Mouse (Mus musculus): ENCODE results near the gene Rufy3. TPM values are rescaled to one million over a fixed set of nuclear protein-coding genes. Genes with fewer than 3 reads are reported as not detected.

Rufy3 gene
- total RNA-seq, 1 experiment from 2014 or later, result 41.5 TPM

DNA sequence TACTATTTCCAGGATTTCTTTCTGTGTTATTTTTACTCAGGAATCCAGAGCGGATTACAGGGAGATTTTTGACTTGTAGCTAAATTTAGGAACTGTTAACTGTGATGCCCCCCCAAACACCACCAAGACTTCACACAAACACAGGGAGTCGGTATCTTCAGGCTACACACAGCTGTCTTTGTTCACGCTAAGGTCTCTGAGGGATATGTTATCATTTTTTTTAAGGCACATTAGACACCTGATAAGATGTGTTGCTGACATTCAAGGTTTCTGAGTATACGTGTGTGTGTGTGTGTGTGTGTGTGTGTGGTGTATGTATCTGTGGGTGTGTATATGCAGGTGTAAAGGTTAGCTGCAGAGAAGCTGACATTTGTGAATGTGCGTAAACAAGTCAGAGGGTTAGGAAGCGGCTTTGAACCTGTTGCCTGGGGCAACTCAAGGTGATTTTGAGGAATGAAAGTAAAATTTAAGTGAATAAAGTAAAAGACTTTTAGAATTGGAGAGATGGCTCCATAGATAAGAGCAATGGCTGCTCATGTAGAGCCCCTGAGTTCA, 121.0 kb downstream of the Rufy3 start:
- DNase-seq, result no peak

DNA sequence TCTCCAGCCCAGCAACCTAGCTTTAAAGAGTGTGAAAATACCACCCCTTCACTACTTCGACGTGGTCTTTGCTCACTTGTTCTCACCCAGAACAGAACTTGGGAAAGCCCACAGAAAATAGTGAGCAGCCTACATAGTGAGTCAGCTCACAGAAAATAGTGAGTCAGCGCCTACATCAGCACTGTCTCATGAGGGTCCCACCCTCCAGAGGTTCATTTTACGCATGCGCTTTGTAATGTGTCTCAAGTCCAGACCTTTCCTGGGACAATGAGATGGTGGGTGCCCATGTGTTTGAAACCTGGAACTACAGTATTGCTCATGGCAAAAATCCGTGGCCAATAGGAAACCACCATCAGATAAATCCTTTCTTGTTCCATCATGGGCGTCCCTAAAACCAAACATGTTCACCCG, 123.2 kb downstream of the Rufy3 start:
- DNase-seq, result no peak

- no peak for DNase-seq
Measured at GRCm38 (mm10) chr5:88688583-88689187, 123.8 kb downstream of the Rufy3 start.

DNA sequence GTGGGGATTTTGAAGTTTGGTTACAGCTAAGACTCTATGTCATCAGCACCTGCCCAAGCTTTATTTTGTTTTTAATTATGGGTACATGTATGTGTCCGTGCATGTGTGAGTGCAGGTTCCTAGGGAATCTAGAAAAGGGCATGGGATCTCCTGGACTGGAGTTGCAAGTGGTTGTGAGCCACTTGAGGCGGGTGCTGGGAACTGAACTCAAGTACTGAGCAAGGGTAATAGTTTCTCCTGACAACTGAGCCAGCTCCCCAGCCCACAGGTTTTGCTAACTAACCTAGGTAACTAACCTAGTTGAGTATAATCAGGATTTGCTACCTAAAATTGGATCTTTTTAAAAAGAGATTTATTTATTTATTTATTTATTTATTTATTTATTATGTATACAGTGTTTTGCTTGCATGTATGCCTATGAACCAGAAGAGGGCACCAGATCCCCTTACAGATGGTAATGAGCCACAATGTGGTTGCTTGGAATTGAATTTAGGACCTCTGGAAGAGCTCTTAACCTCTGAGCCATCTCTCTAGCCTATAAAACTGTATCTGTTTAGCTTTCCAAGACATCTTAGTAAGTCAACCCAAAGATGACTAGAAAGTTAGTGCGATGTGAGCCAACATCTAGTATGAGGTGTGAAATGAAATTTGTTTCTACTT, 124.6 kb downstream of the Rufy3 start:
- DNase-seq, result no peak

DNA sequence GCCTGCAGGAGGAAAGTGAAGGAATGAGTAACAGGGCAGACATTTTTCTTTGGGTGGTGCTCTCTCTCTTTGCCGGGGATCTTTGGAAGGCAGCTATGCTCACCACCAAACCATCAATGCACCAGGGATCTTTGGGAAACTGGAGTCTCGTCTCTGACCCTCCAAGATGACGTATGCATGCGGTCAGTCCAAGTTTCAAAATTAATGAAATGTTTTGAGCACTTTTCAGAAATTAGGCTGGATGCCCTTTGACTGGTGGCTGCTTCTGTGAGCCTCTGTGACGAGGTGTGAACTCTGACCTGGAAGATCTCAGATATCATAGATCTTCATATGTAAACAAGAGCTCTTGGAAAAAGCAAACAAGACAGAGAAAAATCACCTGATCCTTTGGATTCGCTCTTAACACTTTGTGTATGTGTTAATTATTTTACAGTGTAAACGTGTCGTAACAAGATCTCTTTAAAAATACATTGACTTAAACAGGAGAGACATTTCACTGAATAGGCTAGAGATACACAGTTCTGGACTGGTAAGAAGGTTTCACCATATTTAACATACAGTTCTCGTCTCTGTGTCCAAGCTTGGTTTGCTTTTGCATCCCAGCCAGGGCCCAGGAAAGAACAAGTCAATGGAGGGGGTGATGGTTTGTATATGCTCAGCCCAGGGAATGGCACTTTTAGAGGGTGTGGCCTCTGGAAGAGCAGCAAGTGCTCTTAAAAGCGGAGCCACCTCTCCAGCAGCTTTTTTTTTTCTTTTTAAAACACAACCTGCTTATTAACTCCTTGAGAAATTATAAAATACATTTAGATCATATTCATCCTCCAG, 126.1 kb downstream of the Rufy3 start:
- DNase-seq, result no peak

DNA sequence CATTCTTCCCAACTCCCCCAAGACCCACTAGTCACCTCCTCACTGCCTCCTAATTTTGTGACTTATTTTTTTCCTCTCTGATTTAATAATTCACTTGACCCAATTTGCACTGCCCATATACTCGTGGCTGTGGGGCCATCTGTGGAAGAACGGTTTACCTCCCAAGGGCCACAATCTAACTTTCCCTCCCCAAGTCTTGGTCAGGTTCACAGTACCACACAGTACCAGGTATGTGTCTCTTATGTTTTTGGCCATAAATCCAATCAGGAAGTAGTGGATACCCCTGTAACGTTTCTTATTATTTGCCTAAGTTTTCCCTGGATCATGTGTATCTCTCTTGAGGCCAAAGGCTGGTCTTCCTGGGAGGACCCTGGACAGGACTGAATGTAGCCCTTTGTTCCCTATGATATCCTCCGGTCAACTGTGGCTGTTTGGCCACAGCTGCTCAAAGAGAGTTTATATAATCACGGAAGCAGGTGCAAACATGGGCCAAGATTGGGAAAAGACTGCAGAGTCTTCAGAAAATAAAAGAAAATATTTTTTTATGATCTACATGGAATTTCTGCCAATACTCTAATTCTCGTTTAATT, 126.8 kb downstream of the Rufy3 start:
- DNase-seq, result no peak

DNA sequence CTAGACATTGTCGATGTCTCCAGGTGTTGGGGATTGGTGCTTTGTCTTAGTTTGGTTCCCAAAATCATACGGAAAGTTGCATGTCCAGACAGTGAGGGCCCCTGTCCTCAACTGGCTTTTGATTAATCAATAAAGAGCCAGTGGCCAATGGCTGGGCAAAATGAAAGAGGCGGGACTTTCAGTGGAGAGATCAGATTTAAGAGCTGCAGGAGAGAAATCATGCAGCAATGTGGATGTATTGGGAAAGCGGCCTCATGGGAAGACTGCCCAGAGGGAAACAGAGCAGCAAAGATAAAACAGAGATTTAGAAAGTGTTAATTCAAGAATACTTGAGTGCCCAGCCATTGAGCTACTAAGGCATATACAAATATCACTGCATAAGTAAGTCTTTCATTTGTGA, 127.7 kb downstream of the Rufy3 start:
- DNase-seq, result no peak

DNA sequence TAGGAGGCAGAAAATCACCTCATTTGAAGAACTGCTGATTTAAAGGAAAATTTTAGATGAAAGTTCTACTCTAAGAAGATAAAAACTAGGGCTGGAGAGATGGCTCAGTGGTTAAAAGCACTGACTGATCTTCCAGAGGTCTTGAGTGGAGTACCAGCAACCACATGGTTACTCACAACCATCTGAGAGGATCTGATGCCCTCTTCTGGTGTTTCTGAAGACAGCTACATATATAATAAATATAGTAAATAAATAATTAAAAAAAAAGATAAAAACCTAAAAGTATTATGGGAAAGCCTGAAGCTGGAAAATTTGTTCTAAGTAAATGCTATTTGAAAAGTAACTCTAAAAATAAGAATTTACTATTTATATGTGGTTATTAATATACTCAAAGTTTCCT, 128.2 kb downstream of the Rufy3 start:
- DNase-seq, result no peak

DNA sequence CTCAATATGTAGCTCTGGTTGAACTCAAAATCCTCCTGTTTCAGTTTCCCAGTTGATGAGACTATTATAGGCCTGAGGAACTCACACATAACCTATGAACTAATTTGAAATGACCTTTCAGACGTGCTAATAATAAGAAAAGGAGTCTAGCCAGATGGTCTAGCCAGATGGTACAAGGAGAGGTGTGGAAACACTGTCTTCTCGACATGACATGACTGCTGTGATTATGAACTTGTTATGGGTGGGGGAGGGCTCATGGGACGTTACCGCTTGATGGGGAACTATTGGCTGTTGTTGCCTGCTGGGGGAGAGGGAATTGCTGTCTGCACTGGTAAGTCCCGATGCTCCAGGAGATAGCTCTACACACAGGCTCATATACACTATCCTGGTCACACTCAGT, 132.5 kb downstream of the Rufy3 start:
- DNase-seq, result no peak

- no peak for DNase-seq
Measured at GRCm38 (mm10) chr5:88699251-88699913, 134.5 kb downstream of the Rufy3 start.

Other genes starting within 250 kb of the Rufy3 start
- gene Prol1, start 247.7 kb upstream of the Rufy3 start, total RNA-seq (2021), result not detected in 2 replicates
- gene Amtn, start 188.9 kb upstream of the Rufy3 start, total RNA-seq (2021), result not detected in 2 replicates
- not detected in 2 replicates for gene Ambn, start 109.0 kb upstream of the Rufy3 start, total RNA-seq (2021)
- gene Enam, start 77.1 kb upstream of the Rufy3 start, total RNA-seq (2021), result not detected in 2 replicates
- gene Jchain, start 37.1 kb upstream of the Rufy3 start, total RNA-seq (2021), result 0.27 TPM in 1 of 2 replicates, not detected in the other
- gene Utp3, start 10.6 kb upstream of the Rufy3 start, total RNA-seq (2021), result 36.8 and 37.2 TPM in 2 replicates
- 134 and 146 TPM in 2 replicates for gene Grsf1, start 111.1 kb downstream of the Rufy3 start, total RNA-seq (2021)
- 39.0 and 43.1 TPM in 2 replicates for gene Mob1b, start 155.8 kb downstream of the Rufy3 start, total RNA-seq (2021)
- gene Dck, start 200.0 kb downstream of the Rufy3 start, total RNA-seq (2021), result 4.6 and 6.7 TPM in 2 replicates